Mouse (Mus musculus): ENCODE measurements around the gene Cyp4x1.
A peak's percentile ranks its signal among the peaks of the same experiment; 100 is the strongest.

The Cyp4x1 gene

DNA sequence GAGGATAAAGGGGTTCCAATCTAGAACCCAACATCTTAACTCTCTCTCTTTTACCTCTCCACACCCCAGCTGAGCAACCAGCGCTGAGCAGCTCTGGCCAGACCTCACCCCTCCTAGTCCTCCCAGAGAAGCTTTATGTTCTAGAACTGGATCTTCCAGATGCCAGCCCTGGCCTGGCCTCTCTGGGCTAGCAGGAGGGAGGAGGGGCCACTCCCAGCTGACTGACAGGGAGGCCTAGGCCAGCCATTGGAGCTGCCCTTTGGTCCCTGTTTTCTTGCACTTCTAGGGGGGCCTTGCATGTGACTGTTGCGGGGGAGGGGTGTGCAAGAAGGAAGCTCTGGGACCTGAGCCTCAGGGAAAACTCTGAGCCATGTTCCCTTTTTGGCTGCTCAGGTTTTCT, 43.5 kb downstream of the Cyp4x1 start:
- no peak for DNase-seq (ENCODE audit: low spot score)

DNA sequence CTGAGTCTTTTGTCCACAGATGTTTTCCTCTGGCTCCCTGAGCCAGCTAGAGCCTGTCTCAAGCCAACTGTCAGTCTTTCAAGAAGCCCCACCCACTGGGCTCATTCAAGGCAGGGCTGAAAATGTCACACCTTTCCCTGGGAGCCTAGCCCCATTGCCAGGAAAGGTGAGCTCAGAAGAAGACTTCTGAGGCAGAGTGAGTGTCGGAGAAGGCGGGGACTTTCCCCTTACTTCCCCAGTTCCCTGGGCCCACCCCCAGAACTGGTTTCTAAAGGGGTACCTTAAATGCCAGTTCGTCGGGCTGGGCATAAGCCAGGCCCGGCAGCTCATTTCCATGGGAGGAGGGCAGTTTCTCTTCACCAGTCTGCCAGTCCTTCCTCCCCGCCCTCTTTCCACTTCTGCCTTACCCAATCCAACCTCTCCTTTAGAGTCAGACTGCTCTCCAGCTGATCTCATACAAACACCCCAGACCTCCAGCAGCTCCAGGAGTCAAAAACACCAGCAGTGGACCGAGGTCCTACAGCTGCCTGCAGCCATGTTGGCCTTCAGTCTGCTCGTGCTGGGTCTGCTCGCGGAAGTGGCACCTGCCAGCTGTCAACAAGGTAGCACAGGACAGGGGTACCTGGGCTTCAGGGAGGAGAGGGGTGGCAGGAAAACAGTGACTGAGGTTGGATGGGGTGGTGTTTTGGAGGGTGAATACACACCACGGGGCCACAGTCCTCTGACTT, 45.3 kb downstream of the Cyp4x1 start, which contains the start of gene Pdzk1ip1:
Gene Pdzk1ip1, plus strand, starts transcription at position 98 of the 728 bp plus-strand sequence.
- DNase-seq (ENCODE audit: low spot score) = no peak

DNA sequence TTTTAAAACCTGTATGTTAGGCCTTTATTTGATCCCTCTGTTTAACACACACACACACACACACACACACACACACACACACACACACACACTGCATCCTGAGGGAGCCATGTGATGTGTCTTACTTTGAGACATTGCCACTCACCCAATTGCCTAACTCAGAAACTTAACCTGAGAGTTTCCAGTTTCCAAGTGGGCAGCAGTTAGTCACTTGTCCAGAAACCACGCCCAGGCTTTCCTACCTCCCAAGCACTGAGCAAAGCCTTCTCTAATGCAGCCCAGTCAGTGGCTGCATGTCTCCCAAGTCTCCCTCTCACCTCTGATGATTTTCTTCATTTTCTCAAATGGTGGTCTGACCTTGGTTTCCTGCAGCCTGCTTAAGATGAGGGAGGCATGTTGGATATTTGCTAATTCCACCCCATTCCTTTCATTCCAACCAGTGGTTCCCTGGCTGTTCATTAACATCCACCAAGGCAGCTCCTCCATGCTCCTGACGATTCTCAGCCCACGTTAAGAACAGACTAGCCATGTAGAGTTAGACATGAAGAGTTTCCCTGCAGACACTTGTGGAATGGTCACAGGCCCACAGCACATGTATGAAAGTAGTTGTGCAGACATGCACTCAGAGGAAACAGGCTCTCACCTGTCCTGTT, 47.2 kb downstream of the Cyp4x1 start:
- DNase-seq (ENCODE audit: low spot score) = no peak

DNA sequence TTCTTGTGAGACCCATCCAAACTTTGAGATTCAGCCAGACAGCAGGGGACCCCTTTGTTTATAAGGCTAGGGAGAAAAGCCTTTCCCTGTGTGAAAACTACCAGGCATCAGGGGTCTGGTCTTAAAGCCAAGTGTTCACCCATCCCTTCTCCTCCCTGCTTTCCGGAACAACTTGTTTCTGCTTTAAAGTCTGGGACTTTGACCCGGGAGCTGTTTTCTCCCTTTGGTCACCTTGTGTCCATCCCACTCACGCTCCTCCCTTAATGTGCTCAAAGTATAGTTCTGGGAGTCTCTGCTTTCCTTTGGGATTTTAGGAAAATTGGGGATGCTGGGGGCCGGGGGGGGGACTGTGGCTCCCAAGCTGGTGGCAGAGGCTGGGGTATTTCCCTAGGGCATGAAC, 47.8 kb downstream of the Cyp4x1 start:
- DNase-seq (ENCODE audit: low spot score) = no peak

DNA sequence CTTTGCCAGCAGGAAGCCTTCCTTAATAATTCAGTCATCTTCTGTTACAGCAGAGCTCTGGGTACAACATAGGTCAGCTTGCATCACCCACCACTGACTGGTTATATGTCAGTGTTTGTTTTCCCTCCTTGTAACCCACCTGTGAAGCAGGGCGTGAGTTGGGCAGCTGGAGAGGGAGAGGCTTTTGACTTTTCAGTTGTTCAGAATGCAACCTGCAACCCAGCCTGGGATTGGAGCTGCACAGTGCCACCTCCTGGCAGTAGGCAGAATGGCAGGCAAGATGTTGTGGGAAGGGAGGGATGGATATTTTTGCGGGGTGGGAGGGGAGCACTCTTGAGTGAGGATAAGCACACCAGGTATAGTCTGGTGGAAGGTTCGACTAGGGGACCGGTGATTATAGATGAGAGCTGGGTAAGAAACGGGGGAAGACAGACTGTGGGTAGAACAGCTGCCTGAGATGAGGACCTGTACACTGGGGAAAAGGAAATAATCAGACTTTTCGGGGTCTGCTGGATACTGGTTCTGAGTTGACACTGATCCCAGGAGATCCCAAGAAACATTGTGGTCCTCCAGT, 48.5 kb downstream of the Cyp4x1 start:
- DNase-seq (ENCODE audit: low spot score) = peak; percentile 32

DNA sequence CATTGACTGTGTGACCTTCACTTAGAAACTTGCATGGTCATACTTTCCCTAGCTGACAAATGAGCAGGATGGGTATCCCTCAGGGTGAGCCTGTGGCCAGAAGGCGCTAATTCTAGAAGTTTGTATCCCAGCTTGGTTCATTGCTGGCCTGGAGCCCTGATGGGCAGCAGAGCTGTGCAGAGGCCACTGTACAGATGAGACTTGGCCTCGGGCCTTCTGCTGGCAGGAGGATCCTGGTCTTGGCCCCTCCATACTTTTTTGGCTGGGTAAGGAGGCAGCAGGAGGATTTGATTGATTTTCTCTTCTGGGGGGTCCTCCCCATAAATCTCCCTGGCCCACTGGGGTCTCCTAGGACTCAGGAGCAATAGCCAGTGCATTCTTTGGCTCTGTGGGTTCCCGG, 51.0 kb downstream of the Cyp4x1 start:
- DNase-seq (ENCODE audit: low spot score) = no peak

DNA sequence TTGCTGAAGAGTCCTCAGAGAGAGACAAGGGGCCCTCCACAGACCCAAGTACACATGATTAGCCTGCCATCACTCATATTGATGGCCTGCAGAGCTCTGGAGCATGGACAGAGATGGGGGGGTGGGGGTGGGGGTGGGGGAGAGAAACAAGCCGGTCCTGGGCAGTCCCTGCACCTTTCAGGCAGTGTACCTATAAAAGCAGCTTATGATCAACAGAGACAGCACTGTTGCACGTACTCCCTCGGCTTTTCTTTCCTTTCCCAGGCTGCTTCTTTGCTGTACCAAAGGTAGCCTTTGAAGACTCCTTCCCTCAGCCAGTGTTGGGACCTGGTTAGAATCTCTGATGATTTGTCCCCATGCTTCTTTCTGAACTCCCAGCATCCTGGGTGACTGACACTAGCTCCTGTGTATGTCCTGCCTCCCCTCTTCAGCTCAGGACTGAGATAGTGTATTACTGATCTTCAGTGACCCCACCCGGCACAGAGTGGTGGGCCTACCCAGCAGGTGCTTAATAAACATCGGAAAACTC, 54.2 kb downstream of the Cyp4x1 start:
- DNase-seq (ENCODE audit: low spot score) = no peak

DNA sequence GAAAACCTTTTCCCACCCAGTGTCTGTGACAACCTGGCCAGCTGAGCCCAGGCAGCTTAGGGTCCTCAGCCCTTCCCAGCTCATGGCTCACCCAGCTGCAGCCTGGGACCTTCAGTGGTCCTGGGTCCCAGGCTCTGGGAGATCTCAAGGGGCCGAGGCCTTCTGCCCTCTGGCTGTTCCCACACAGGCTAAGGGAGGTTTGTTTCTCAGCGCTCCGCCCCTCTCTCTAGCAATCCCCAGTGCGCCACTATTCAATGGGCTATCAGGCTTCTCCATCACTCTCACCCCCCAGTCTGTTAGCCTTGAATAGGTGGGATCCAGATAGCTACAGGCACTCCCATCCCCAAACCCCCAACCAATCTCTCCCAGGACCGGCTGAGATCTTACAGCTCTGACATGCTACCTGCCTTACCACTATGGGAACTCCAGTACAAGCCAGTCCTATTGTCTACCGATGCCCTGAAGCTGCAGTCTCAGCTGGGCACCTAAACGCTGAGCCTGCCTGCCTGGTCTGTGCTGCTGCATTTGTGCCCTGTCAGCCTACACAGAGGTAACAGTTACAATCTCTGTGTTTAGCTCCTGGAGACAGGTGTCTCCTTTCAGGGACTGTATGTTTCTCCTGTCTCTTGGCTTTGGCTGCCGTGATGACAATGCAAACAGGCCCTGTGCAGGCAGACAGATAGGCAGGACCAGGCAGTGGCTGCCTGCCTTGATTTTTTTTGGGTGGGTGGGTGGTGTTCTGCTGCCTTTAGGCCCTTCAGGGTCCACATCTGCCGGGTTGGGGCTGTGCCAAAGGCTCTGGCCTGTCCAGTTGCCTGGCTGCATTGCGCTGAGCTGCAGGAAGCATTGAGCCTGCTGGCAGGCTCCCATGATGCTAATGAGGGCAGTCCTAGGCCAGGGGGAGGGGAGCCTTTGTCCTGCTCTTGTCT, 54.9 kb downstream of the Cyp4x1 start:
- no peak for DNase-seq (ENCODE audit: low spot score)

DNA sequence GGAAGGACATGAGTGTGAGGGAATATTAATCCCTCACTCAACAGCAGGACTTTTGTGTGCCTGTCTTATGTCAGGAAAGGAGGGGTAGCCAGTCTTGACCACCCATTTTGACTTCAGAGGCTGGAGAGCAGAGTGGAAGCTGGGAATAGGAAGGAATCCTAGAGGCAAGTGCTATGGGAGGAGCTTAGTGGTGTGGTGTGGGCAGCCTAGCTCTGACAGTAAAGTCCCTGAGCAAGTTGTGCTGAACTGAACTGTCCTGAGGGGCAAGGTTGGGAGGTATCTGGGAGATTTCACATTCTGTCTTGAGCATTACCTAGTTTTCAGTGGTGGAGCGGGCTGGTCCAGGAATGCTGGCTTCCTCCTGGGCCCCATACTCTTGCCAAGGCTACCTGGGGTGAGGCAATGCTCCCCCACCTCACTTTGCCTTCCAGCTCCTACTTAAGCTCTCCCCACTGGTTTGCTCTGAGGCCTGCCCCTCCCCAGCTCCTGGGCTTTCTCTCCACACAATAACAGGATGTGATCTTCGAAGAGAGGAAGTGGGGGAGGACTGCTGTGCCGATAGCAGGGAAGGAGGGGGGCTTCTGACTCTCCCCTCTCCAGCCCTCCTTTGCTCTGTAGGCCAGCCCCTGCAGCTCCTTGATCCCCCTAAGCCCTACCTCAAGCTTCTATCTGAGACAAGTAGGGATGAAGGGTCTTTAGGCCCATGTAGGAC, 58.7 kb downstream of the Cyp4x1 start:
- DNase-seq (ENCODE audit: low spot score) = no peak

DNA sequence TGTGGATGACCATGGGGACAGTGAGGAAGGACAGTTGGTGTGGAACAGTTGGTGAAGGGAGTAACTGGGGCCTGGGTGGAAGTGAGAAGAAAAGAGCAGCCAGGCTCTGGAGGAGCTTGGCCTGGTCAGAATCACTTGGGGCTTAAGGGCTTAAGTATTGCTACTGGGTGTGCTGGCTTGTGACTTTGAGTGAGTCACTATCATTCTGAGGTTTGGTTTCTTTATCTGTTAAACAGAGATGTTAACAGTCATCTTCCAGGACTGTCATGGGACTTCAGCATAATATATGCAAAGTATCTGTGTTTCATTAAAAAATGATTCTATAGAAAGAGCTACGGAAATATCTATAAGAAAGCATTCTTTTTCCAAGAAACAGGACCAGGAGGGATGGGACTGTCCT, 59.3 kb downstream of the Cyp4x1 start:
- DNase-seq (ENCODE audit: low spot score) = no peak

DNA sequence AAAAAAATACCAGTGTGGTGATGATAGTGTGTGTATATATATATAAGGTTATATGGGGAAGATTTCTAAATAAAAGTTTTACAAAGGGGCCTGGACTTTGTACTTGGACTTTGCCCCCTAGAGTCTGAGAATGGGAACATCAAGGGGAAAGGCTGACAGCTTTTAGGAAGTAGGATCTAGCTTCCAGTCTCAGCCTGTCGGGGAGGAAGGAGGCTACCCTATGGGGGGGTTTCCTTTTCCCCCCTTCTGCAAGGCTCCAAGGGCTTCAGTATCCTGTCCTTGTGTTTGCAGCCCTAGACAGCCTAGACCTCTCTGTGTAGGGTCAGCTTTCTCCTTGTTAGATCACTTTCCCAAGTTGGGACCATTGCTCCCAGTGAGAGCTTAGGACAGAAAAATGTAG, 62.4 kb downstream of the Cyp4x1 start:
- no peak for DNase-seq (ENCODE audit: low spot score)

DNA sequence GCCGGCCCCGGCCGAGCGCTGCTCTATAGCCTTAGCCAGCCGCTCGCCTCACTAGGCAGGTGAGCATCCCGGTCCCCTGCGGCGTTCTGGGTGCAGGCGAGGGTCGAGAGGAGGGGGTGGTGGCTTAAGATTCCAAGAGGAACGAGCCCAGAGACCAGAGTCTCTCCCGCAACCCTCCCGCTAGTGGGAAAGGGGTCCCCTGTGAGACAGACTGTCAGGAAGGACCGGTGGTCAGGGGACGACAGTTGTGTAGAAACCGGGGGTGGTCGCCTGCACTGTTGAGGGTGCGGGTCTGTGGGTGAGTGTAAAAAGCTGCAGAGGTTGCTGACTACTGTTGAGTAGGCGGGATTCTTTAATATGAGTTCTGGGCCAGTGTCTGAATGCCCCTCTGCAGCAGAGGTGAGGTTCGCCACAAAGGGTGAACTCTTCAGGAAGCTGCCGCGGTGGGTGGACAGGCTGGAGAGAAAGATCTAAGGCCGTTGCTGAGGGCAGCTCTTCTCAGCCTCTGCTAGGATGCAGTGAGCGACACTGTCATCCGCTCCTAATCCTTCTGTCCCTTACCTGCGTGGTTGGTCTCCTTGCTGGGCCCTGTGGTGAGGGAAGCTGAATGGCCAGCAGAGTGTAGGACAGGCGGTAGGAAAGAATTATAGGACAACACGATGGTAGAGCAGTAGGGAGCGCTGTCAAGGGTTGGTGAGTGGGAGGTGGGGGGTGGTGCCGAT, 70.4 kb downstream of the Cyp4x1 start:
- no peak for DNase-seq (ENCODE audit: low spot score)

DNA sequence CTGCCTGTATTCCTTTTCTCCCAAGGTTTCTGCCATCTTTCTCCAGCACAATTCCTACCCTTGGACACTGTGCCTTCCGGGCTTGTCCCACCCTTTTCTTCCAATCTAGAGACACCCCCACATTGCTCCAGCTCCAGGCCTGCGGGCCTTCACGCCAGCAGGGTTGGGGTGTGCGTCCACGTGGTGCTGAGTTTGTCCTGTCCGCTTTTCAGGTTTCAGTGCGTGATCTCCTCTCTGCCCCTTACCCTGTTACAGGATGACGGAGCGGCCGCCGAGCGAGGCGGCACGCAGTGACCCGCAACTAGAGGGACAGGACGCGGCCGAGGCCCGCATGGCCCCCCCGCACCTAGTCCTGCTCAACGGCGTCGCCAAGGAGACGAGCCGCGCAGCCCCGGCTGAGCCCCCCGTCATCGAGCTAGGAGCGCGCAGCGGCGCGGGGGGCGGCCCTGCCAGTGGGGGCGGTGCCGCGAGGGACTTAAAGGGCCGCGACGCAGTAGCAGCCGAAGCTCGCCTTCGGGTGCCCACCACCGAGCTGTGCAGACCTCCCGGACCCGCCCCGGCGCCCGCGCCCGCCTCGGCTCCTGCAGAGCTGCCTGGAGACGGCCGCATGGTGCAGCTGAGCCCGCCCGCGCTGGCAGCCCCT, 71.1 kb downstream of the Cyp4x1 start:
- peak; percentile 27 for DNase-seq (ENCODE audit: low spot score)

DNA sequence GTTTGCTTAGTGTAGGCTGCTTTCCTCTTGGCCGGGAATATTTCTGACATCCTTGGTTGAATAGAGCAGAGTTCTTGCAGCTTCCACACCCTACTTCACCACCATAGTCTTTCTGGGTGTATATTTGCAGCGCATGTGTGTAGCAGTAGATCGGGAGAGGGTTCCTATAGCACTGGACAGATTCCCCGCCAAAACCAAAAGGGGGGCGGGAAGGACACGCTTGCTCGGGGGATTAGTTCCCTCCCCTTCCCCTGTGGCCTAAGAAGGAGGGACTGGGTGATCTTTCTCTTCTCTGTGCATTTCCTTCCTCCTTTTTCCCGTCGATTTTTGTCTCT, 71.6 kb downstream of the Cyp4x1 start:
- DNase-seq (ENCODE audit: low spot score) = no peak

DNA sequence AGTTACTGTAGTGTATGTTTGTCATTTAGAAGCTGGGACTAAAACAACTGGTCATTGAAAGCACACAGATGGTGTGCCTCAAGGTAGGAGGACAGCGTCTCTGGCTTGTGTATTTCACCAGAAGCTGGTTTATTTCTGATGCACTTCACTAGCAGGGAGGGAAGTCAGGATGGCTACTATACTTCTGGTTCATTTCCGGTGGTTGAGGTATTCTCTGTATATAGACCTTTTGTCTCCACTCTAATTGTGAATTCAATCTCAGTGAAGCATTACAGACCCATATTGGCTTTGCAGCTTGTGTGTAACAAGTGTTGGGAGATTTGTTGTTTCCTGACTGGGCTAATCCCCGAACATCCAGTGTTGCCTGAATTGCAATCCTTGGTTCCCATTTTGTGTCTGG, 73.3 kb downstream of the Cyp4x1 start:
- no peak for DNase-seq (ENCODE audit: low spot score)

DNA sequence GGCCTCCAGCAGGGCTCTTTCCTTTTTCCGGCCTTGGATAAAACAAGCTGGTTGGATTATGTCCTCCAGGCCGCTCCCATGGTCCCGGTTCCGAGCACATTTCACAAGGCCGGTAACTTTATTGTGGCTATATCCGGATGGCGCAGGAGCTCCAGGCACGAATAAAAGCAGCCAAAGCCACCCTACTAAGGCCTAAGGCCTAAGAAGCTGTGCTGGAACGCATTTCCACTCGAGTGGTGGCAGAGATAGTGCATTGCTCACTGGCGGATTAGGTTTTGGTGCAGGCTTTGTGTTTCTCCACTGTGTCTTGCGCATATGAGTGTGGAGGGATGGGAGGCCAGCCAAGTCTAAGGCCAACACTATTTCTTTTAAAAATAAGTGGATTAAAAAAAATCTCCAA, 74.2 kb downstream of the Cyp4x1 start:
- no peak for DNase-seq (ENCODE audit: low spot score)

DNA sequence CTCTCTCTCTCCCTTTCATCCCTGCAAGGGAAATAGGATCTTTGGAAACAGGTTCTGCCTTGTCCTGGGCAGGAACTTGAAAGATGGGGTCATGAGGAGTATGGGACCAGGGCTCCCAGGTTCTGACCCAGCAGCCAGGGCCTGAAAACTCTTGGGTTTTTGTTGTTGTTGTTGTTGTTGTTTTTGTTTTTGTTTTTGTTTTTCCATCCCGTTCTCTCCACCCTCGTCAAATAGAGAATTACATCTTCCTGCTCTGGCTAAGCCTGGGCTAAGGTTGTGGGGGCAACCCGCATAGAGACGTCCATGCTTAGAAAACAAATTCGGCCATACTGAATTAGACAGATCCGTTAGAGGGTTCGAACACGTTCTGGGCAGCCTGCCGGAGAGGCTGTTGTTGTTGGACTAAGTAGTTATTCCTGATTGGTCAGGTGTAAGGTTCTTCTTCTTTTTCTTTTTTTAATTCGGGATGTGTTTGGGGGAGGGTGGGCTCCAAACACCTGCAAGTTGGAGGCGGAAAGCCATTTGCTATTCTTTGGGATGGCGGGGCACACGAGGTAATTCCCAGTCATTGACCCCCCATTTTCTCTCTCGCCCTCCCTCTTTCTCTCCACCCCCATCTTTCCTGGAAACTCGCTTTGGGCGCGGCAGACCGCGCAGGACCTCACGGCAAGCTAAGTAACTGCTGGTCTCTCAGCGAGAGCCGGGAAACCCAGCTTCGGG, 75.0 kb downstream of the Cyp4x1 start:
- DNase-seq (ENCODE audit: low spot score) = no peak

DNA sequence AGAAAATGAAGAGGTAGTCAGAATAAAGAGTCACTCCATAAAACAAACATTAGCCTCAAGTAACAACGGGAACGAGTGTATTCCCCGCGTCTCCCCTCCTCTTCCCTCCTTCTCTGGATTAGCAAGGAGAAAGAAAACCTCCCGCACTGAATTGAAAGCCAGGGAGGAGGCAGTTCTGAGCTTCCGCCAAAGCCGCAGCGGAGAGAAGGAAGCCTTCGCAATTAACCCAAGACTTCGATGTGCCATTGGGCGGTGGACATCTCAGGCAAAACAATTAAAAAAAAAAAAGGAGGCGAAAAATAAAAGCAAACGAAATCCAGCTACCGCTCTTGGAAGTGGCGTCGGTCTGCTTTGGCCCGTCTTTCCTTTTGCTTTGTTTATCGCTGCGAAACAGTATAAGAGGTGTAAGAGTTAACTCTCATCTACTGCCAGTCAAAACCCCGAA, 75.7 kb downstream of the Cyp4x1 start:
- no peak for DNase-seq (ENCODE audit: low spot score)

DNA sequence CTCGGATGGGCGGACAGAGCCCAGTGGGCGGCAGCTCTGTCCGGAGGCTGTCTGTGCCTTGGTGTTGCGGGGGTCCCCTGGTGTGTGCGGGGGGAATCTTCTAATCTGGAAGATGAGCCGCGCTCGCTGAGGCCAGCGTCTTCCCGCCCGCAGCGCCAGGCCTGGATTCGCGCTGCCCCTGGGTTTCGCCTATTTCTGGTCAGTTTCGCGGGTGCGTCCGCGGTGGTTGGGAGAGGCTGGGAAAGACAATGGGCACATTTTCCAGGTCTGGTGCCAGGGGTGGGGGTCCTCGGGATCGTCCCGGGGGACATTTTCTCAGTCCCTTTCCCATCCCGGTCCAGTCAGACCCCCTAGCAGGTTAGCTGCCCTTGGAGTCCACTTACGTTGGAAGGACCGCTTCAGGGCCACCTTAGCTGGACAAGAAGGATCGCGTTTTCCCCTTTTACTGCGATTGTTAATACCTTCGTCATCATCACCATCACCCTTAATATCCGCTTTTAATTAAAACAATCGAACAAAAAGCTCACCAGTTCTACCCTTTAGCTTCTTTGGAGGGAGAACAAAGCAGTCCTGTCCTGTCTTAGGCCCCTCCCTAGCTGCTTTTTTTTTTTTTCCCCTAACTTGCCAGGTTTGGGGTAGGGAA, 76.3 kb downstream of the Cyp4x1 start:
- no peak for DNase-seq (ENCODE audit: low spot score)

All from layer of hippocampus, adult 11-12 months (tissue).